Mouse (Mus musculus) left cerebral cortex, adult 2 months (tissue): ENCODE measurements around the gene Tprgl. TPM values are rescaled to one million over a fixed set of nuclear protein-coding genes. Genes with fewer than 3 reads are reported as not detected.

Experiments
- DNase-seq, 2 experiments: peaks; one replicate each; pipeline ENCODE4 v3.0.0; 2021 to 2022; ENCODE audit warnings: low spot score in 2 of 2, mixed read lengths in 1 of 2; ENCODE audit errors: extremely low spot score in 1 of 2
- H3K27ac ChIP-seq: fragments of 200-600 bp; 2 replicates; pipeline ENCODE4 v1.8.1; 2022
- H3K4me3 ChIP-seq: fragments of 200-600 bp; 2 replicates; pipeline ENCODE4 v1.8.1; 2022
- CTCF ChIP-seq: fragments of 200-600 bp; IDR thresholded peaks from 2 replicates; pipeline ENCODE4 v1.8.1; 2022; ENCODE audit warnings: antibody characterized with exemption, mild to moderate bottlenecking, moderate library complexity
- intact Hi-C: fragments of 180-260 bp; cut with DNase I; formaldehyde crosslinking; loops from one replicate; pipeline ENCODE4 v1.15.1; 2025
- long read RNA-seq, 2 experiments: library from polyadenylated mRNA; stranded (forward); transcript quantifications; one replicate each; pipeline ENCODE4 v2.0.0; 2021; ENCODE audit warnings: borderline mapping rate in 2 of 2
- total RNA-seq, 2 experiments: library from RNA; stranded (reverse); gene quantifications; 2 replicates each; pipeline ENCODE4 v1.2.3; 2021

The Tprgl gene
- total RNA-seq: 100 to 1,000 TPM; 162 to 168 TPM
- long read RNA-seq, experiment 1, transcript Tprgl-203 (2 exons, 947 nt): minor isoform, 14 of 318 reads
- long read RNA-seq, experiment 1, transcript Tprgl-201 (4 exons, 1,724 nt): major isoform, 265 of 318 reads
- long read RNA-seq, experiment 1, transcript Tprgl-204 (3 exons, 915 nt): minor isoform, 5 of 318 reads
- long read RNA-seq, experiment 1, partial matches to known transcripts: 0 of 318 reads
- long read RNA-seq, experiment 1, other reads (novel, unspliced or antisense): 34 of 318 reads
- long read RNA-seq, experiment 2, transcript Tprgl-201 (4 exons, 1,724 nt): major isoform, 218 of 259 reads
- long read RNA-seq, experiment 2, transcript Tprgl-203 (2 exons, 947 nt): minor isoform, 11 of 259 reads
- long read RNA-seq, experiment 2, partial matches to known transcripts: 6 of 259 reads
- long read RNA-seq, experiment 2, other reads (novel, unspliced or antisense): 22 of 259 reads

DNA sequence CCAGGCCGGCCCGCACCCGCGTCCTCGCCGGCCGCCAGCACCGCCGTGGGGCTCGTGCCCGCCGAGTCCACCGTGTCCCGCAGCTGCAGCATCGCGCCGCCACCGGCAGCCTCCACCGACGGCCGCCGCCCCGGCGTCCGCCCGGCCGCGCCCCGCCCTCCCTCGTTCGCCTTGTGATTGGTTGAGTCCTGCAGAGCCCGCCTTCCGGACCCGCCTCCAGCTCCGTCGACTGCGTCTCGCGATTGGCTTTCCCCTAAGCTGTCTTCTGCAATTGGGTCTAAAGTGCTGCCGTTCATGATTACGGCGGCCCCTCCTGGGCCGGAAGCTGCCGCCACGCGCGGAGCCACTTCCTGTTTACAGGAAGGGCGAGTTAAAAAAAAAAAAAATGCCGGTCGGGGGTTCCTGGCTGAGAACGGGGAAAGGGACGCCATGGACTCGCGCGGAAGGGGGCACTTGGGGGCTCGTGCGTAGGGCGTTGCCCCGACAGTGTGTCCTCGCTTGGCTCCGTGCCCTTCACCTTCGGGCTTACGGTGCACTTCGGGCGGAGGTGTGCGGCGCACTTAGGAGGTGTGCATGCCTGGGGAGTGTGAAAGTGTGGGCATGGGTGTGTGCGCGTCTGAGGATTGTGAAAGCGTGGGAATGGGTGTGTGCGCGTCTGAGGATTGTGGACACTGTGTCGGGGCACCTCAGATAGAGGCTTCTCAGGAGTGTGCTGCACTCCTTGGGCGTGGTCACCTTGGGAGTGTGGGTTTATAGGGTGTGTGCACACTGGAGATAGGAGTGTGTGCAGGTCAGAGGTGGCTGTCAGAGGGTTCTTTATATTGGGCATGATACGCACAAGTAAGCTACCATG is at the start of gene Tprgl:
Gene Tprgl (minus strand): TSS at position 129 of the 853 bp plus-strand sequence.
- no peak for TF ChIP-seq CTCF
- intact Hi-C loops: loop anchor here (2.0 to 10.0 kb wide), 3 partner anchors 96 to 667 kb away; no protein-coding TSS in a partner anchor
- DNase-seq: peak; percentile 97
- peak within 1 kb of the TSS; percentile 94 for H3K27ac ChIP-seq
- peak within 1 kb of the TSS; percentile 98 for H3K4me3 ChIP-seq

- intact Hi-C loops: no loop called here
- H3K4me3 ChIP-seq: no peak overlapping the region
- no peak for DNase-seq
- no peak overlapping the region for H3K27ac ChIP-seq
- no peak for TF ChIP-seq CTCF
These were observed 49.4 kb upstream of the Tprgl start for GRCm38 (mm10) chr4:154209825-154210224.

DNA sequence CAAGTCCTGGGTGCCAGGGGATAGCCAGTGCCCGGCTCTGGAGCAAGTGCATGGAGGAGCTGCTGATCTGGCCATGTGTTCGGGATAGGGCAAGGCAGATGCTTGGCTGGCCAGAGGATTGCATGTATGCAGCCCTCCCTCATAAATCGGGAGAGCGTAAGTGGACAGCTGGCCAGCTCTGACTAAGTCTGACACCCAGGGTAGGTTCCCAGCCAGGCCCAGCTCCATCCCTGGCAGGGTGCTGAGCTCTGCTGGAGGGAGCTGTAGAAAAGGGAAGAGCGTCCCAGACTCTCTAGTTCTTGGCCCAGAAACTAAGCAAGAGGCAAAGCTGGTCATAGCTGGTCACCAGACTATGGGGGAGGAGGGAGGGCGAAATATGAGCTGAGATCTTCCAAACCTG is 48.6 kb upstream of the Tprgl start:
- no peak overlapping the region for H3K4me3 ChIP-seq
- H3K27ac ChIP-seq: no peak overlapping the region
- TF ChIP-seq CTCF: no peak
- no peak for DNase-seq
- intact Hi-C loops: no loop called here

- H3K27ac ChIP-seq: no peak overlapping the region
- DNase-seq: peak; percentile 38 to 47
- no peak overlapping the region for H3K4me3 ChIP-seq
- intact Hi-C loops: loop anchor here (1.0 to 2.0 kb wide), 2 partner anchors 44 to 140 kb away; no protein-coding TSS in a partner anchor
- peak; percentile 96 for TF ChIP-seq CTCF
These were observed 46.8 kb upstream of the Tprgl start for GRCm38 (mm10) chr4:154207261-154207660.

DNA sequence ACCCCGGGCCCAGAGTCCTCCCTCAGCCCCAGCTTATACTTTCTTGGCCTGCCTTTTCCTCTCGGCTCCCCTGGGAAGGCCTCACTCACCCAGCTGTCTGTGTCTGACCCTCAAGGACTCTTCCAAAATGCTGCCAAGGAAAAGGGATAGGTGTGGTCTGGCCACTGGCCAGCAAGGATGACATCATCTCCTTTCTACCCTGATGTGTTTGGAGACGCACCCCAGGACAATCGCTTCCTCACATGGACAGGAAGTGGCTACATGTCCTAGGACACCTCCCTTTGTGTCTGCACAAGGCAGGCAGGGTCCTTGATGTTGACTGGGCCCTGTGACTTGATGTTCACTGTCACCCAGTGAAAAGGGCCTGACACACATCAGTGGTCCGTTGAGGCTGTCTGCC is 44.9 kb upstream of the Tprgl start:
- TF ChIP-seq CTCF: no peak
- no peak overlapping the region for H3K27ac ChIP-seq
- H3K4me3 ChIP-seq: no peak overlapping the region
- intact Hi-C loops: no loop called here
- no peak for DNase-seq

DNA sequence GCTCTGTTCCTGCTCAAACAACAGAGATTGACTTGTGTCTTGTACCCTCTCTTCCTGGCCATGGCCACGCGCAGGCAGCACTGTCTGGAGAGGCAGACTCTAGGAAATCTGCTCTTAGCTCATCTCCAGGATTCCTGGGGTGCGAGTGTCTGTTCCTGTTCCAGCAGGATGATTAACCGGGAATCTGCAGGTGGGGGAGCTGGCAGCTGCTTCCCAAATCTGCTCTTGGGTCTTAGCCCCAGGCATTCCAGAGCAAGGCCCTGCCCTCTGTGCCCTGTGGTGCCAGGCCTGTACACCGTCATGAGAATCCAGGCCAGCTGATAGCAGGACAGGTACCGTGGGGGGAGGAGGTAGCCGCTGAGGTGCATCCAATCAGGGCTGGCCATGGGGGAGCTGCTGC is 44.1 kb upstream of the Tprgl start:
- Histone ChIP-seq H3K27ac (no peak overlapping the region), H3K4me3 (no peak overlapping the region)
- DNase-seq: no peak
- intact Hi-C loops: no loop called here
- TF ChIP-seq CTCF: no peak

DNA sequence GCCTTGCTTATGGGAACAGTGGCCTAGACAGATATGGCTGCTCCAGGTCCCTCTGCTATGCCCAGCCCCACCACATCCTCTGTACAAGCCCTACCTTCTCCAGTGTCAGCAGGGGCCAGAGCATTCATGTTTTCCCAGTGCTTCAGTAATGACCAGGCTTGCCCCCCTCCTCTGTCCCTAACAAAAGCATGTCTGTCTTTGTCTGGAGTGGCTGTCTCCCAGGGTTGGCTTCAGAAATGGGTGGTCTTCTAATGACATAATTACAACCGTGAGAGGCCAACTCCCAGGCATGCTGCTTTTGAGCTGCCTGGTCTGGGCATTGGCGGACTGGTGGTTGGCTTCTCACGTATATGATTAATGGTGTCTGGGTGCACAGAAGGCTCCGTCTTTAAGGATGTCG is 41.0 kb upstream of the Tprgl start:
- no peak for DNase-seq
- no peak for TF ChIP-seq CTCF
- intact Hi-C loops: no loop called here
- Histone ChIP-seq H3K4me3 (no peak overlapping the region), H3K27ac (no peak overlapping the region)

- no peak for TF ChIP-seq CTCF
- intact Hi-C loops: no loop called here
- no peak for DNase-seq
These were observed 38.0 kb upstream of the Tprgl start for GRCm38 (mm10) chr4:154198377-154198961.

GRCm38 (mm10) chr4:154197961-154198360 is 37.5 kb upstream of the Tprgl start:
- intact Hi-C loops: no loop called here
- H3K4me3 ChIP-seq: no peak overlapping the region
- no peak overlapping the region for H3K27ac ChIP-seq
- DNase-seq: no peak
- no peak for TF ChIP-seq CTCF

More at GRCm38 (mm10) chr4:154198377-154198961, 38.0 kb upstream of the Tprgl start:
- Histone ChIP-seq H3K27ac (no peak overlapping the region), H3K4me3 (no peak overlapping the region)

GRCm38 (mm10) chr4:154188948-154189347 is 28.5 kb upstream of the Tprgl start:
- H3K4me3 ChIP-seq: no peak overlapping the region
- TF ChIP-seq CTCF: no peak
- intact Hi-C loops: no loop called here
- no peak overlapping the region for H3K27ac ChIP-seq
- no peak for DNase-seq

GRCm38 (mm10) chr4:154186002-154186537 is 25.6 kb upstream of the Tprgl start:
- no peak overlapping the region for H3K4me3 ChIP-seq
- H3K27ac ChIP-seq: no peak overlapping the region
- intact Hi-C loops: no loop called here
- TF ChIP-seq CTCF: no peak
- DNase-seq: no peak
